Mouse (Mus musculus) layer of hippocampus, postnatal 25 days (tissue): ENCODE measurements at regions not wholly inside any gene's neighbourhood (a gene's known extent, or its start where the extent isn't known, plus 50 kb on each side); places are given as distances from the start of the nearest gene placed in this dataset.

ENCODE experiments used
- DNase-seq, 2 experiments: peaks; one replicate each; pipeline ENCODE4 v3.0.0; 2022; ENCODE audit warnings: mixed read lengths in 2 of 2, low spot score in 1 of 2; ENCODE audit errors: extremely low spot score in 1 of 2

DNA sequence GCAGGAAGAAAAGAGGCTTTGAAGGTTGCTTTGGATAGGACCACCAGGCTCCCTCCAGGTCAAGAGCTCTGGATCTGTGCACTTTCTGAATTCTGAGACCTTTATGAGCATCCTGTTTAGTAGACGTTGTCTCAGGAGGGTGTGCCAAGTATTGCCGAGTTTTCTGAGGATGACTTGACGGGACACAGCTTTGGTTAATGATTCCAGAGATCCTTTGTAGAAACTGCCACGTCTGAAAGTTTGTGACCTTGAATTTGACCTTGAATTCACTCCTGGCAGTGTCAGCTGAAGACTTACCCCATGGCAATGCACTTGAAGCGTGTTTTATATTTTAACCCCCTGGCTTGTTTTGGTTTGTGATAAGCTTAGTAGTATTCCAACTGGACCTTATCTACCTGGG lies 58.0 kb upstream of the Ercc6l2 start:
- DNase-seq: no peak

- no peak for DNase-seq
Measured at GRCm38 (mm10) chr13:63761542-63761941, 53.5 kb upstream of the Ercc6l2 start.
